Mouse (Mus musculus): ENCODE results near the gene Mettl8. TPM values are rescaled to one million over a fixed set of nuclear protein-coding genes. Genes with fewer than 3 reads are reported as not detected.

Gene Mettl8
- polyA plus RNA-seq, 1 experiment from 2014 or later, result 18.1 TPM

DNA sequence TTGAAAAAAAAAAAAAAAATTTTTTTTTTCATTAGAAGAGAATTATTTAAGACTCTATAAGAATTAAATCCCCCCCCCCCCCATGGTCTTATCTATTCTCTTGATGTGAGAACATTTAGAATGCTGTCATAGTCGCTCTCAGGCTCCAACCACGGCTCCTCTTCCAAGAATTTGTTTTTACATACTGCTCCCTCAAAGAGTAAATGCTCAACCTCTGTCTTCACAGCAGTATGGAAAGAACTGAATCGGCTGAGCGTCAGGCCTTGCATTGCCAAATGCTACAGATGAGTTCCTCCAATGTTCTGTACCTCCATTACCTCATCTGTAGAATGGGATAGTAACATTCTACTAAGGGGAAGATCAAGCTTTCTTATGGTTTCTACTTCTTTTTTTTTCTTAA is 16.2 kb upstream of the Mettl8 start:
- Histone ChIP-seq H3K4me2 (no peak overlapping the region), H3K27me3 (no peaks in the 10 kb centered on the region), H3K4me1 (no peaks in the 10 kb centered on the region), H3K4me3 (replicated peaks) (no peak overlapping the region), H3K9ac (no peak overlapping the region), H3K36me3 (replicated peaks) (peaks cover 7% of the 10 kb centered on the region), H3K27ac (no peak overlapping the region), H3K9me3 (no peaks in the 10 kb centered on the region)
- no peak for ATAC-seq (ENCODE audit: low FRiP score)
- WGBS, result 93% methylated on average over 4 of the region's 4 CpGs

DNA sequence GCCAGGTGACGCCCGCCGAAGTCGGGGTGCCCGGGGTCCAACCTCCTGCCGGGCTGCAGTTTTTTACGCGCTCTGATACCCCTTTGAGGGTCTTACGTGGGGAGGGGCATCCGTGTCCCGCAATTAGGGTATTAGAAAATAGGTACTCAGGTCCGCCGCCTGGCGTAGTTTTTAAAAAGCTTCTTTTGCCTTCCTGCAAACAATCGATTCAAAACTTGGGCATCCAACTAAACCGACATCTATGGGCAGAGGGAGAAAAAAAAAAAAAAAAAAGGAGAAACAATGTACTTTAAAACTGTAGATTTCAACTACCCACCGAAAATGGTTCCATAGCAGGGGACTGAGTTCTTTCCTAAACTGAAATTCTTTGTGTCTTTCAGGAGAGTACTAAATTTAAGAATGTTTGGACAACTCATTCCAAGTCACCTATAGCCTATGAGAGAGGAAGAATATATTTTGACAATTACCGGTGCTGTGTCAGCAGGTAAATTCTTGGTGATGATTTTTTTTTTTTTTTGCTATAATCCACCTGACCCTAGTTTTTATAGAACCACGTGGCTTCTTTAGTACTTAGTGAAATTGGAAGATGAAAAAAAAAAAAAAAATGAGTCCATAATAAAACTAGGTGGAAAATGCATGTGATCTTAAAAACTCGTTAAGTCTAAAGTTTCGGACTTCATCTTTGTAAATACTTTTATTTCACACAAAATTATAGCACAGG is 892 bp upstream of the Mettl8 start:
- Histone ChIP-seq H3K9ac (peak overlapping the region; percentile 71), H3K27me3 (no peaks in the 10 kb centered on the region), H3K9me3 (no peaks in the 10 kb centered on the region), H3K27ac (peak overlapping the region; percentile 93), H3K4me3 (replicated peaks) (peak overlapping the region; percentile 64), H3K4me1 (peaks cover 12% of the 10 kb centered on the region), H3K4me2 (peak overlapping the region; percentile 68), H3K36me3 (replicated peaks) (peaks cover 15% of the 10 kb centered on the region)
- 13% methylated on average over 21 of the region's 21 CpGs for WGBS
- no peak for ATAC-seq (ENCODE audit: low FRiP score)

- peaks cover 12% of the 10 kb centered on the region for H3K4me1 ChIP-seq
- 57% methylated on average over 9 of the region's 9 CpGs for WGBS
- H3K9ac ChIP-seq, result no peak overlapping the region; the same call in 1 of the 2 replicates
- ATAC-seq (ENCODE audit: low FRiP score), result no peak
- H3K4me3 ChIP-seq (replicated peaks), result peak overlapping the region; percentile 64
- H3K4me2 ChIP-seq, result peak overlapping the region; percentile 68
- H3K36me3 ChIP-seq (replicated peaks), result peaks cover 8% of the 10 kb centered on the region
- no peaks in the 10 kb centered on the region for H3K27me3 ChIP-seq
- H3K27ac ChIP-seq, result no peak overlapping the region
- H3K9me3 ChIP-seq, result no peaks in the 10 kb centered on the region
Measured at GRCm38 (mm10) chr2:71054716-71055115, 667 bp downstream of the Mettl8 start.

DNA sequence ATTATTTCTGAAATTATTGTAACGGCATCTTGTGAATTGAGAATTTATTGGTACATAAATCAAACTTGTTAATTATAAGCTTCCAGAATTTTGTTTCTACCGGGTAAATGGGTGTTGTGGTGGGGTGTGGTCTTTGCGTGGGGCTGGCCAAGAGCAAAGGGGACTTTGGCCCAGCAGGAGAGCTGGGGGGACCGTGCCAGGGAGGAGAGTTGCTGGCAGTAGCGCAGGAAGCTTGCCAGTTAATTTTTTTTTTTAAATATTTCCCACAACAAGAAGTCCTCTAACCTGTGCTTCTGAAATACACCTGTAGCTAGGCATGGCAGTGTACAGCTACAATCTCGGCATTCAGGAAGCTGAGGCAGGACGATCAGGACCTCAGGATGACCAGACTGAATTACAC is 4.9 kb downstream of the Mettl8 start:
- H3K36me3 ChIP-seq (replicated peaks), result no peaks in the 10 kb centered on the region
- H3K27me3 ChIP-seq, result no peaks in the 10 kb centered on the region
- no peak for ATAC-seq (ENCODE audit: low FRiP score)
- no peak overlapping the region for H3K9ac ChIP-seq
- WGBS, result 92% methylated on average over 7 of the region's 7 CpGs
- H3K4me1 ChIP-seq, result peaks cover 12% of the 10 kb centered on the region
- H3K9me3 ChIP-seq, result no peaks in the 10 kb centered on the region
- H3K4me2 ChIP-seq, result no peak overlapping the region
- H3K4me3 ChIP-seq (replicated peaks), result no peak overlapping the region
- no peak overlapping the region for H3K27ac ChIP-seq

DNA sequence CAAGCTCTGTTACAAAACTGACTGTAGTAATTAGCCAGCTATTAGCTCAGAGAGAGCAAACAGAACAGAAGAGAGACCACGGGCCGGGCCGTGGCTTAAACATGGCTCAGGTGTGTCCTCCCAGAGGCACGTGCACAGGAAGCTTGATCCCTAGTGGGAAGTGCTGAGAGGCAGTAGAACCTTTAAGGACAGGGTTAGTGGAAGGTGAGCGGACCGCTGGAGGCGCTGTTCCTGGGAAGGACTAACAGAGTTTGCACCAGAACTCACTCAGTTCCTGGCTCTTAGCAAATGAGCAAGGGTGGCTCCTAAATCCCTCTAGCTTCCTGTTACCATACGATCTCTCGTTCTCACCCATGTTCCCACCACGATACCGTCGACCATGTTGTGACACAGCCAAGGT is 6.5 kb downstream of the Mettl8 start:
- ATAC-seq (ENCODE audit: low FRiP score), result no peak

GRCm38 (mm10) chr2:71046751-71047320 is 8.5 kb downstream of the Mettl8 start:
- 86% methylated on average over 6 of the region's 6 CpGs for WGBS
- no peaks in the 10 kb centered on the region for H3K27me3 ChIP-seq
- no peak overlapping the region for H3K27ac ChIP-seq
- H3K4me1 ChIP-seq, result no peaks in the 10 kb centered on the region
- H3K4me2 ChIP-seq, result no peak overlapping the region
- no peaks in the 10 kb centered on the region for H3K9me3 ChIP-seq
- H3K36me3 ChIP-seq (replicated peaks), result no peaks in the 10 kb centered on the region
- no peak overlapping the region for H3K9ac ChIP-seq
- no peak for ATAC-seq (ENCODE audit: low FRiP score)
- H3K4me3 ChIP-seq (replicated peaks), result no peak overlapping the region

More for the DNA sequence above, 6.5 kb downstream of the Mettl8 start:
- Histone ChIP-seq H3K4me1 (peaks cover 2% of the 10 kb centered on the region; the same call in 1 of the 2 replicates), H3K36me3 (replicated peaks) (no peaks in the 10 kb centered on the region), H3K27ac (no peak overlapping the region), H3K9me3 (no peaks in the 10 kb centered on the region), H3K27me3 (no peaks in the 10 kb centered on the region), H3K4me3 (replicated peaks) (no peak overlapping the region), H3K9ac (no peak overlapping the region), H3K4me2 (no peak overlapping the region)
- WGBS, result 77% methylated on average over 12 of the region's 12 CpGs

- no peak for ATAC-seq (ENCODE audit: low FRiP score)
- Histone ChIP-seq H3K27me3 (no peaks in the 10 kb centered on the region), H3K4me1 (no peaks in the 10 kb centered on the region), H3K9me3 (no peaks in the 10 kb centered on the region), H3K36me3 (replicated peaks) (no peaks in the 10 kb centered on the region), H3K9ac (no peak overlapping the region), H3K27ac (no peak overlapping the region), H3K4me3 (replicated peaks) (no peak overlapping the region), H3K4me2 (no peak overlapping the region)
- 67% methylated on average over 6 of the region's 6 CpGs for WGBS
Measured at GRCm38 (mm10) chr2:71046151-71046550, 9.2 kb downstream of the Mettl8 start.

DNA sequence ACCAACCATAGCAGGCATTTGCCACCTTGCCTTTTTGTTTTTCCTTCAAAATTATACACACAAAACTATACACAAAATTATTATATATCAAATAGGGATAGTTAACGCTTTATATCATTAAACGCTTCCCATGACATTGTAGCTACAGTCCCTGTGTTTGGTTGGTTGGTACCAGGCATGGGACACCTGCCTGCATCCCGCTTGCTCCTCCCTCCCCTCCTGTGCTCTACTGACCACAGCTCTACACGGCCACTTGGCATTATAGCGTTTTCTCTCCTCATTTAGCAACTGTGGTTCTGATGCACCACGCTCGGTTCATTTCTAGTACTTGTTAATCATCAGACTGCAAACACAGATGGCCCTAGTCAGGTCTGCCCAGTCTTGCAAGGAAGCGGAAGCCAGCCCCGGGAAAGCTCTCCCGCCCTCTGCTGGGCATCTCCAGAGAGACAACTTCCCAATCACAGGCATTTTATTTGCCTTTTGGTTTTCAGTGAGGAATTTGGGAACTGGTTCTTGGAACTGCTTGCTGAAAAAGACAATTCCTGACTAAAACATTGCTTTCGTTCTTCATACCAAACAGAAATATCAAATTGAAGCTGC is 15.8 kb downstream of the Mettl8 start:
- H3K4me2 ChIP-seq, result no peak overlapping the region
- no peak overlapping the region for H3K9ac ChIP-seq
- H3K27ac ChIP-seq, result no peak overlapping the region
- no peaks in the 10 kb centered on the region for H3K9me3 ChIP-seq
- peaks cover 2% of the 10 kb centered on the region for H3K4me1 ChIP-seq
- H3K36me3 ChIP-seq (replicated peaks), result no peaks in the 10 kb centered on the region
- WGBS, result 50% methylated on average over 11 of the region's 11 CpGs
- no peak overlapping the region for H3K4me3 ChIP-seq (replicated peaks)
- 0 out of 2 replicates have a peak, but pooled peaks have one; percentile 46 for ATAC-seq (ENCODE audit: low FRiP score)
- no peaks in the 10 kb centered on the region for H3K27me3 ChIP-seq

DNA sequence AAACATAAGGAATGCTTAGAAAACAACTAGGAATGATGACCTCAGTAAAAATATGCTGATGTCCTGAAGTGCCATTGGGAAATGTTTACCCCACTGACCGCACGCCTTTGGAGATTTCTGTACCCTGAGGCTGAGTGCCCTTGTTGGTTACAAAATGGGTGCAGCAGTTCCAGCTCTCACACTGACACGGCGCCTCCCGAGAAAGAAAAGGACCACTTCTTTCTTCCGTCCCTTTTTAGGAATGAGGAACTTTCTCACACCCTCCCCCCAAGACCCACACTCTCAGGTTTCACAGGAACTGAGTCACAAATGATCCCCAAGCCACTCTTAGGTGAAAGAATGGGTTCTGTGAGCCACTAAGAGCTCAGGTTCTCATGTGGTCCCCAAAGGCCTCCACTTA is 17.9 kb downstream of the Mettl8 start:
- Histone ChIP-seq H3K4me3 (replicated peaks) (no peak overlapping the region), H3K27me3 (no peaks in the 10 kb centered on the region), H3K9me3 (no peaks in the 10 kb centered on the region), H3K4me2 (no peak overlapping the region), H3K27ac (no peak overlapping the region), H3K9ac (no peak overlapping the region), H3K36me3 (replicated peaks) (no peaks in the 10 kb centered on the region), H3K4me1 (peaks cover 18% of the 10 kb centered on the region)
- no peak for ATAC-seq (ENCODE audit: low FRiP score)
- WGBS, result 80% methylated on average over 6 of the region's 6 CpGs

- Histone ChIP-seq H3K27me3 (no peaks in the 10 kb centered on the region), H3K36me3 (replicated peaks) (no peaks in the 10 kb centered on the region), H3K4me2 (no peak overlapping the region), H3K4me3 (replicated peaks) (no peak overlapping the region), H3K27ac (peak overlapping the region; percentile 10), H3K9ac (no peak overlapping the region), H3K9me3 (no peaks in the 10 kb centered on the region), H3K4me1 (peaks cover 20% of the 10 kb centered on the region)
- ATAC-seq (ENCODE audit: low FRiP score), result peak; percentile 51; the same call in 1 of the 2 replicates
- 45% methylated on average over 8 of the region's 8 CpGs for WGBS
Measured at GRCm38 (mm10) chr2:71033987-71034386, 21.4 kb downstream of the Mettl8 start.

DNA sequence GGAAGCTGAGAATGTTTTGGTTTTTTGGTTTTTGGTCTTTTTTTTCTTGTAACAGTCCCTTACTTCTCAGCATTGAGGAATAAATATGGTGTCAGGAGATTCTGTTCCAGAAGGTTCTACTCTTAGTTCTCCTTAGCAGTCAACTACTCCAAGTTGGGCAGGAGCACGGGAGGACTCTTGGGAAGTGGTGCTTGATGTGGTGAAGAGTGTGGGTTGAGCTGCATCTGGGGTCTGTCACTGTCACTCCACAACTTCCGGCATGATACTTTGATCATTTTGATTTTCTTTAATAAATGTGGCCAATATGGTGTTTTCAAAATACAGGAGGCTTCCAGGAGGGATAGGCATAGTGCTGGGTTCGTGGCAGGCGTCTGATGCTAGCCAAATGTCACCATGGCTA is 22.4 kb downstream of the Mettl8 start:
- H3K4me1 ChIP-seq, result peaks cover 20% of the 10 kb centered on the region
- H3K9ac ChIP-seq, result no peak overlapping the region
- no peaks in the 10 kb centered on the region for H3K9me3 ChIP-seq
- H3K4me3 ChIP-seq (replicated peaks), result no peak overlapping the region
- no peak overlapping the region for H3K4me2 ChIP-seq
- H3K36me3 ChIP-seq (replicated peaks), result no peaks in the 10 kb centered on the region
- WGBS, result 93% methylated on average over 4 of the region's 4 CpGs
- no peak overlapping the region for H3K27ac ChIP-seq
- ATAC-seq (ENCODE audit: low FRiP score), result no peak
- no peaks in the 10 kb centered on the region for H3K27me3 ChIP-seq

DNA sequence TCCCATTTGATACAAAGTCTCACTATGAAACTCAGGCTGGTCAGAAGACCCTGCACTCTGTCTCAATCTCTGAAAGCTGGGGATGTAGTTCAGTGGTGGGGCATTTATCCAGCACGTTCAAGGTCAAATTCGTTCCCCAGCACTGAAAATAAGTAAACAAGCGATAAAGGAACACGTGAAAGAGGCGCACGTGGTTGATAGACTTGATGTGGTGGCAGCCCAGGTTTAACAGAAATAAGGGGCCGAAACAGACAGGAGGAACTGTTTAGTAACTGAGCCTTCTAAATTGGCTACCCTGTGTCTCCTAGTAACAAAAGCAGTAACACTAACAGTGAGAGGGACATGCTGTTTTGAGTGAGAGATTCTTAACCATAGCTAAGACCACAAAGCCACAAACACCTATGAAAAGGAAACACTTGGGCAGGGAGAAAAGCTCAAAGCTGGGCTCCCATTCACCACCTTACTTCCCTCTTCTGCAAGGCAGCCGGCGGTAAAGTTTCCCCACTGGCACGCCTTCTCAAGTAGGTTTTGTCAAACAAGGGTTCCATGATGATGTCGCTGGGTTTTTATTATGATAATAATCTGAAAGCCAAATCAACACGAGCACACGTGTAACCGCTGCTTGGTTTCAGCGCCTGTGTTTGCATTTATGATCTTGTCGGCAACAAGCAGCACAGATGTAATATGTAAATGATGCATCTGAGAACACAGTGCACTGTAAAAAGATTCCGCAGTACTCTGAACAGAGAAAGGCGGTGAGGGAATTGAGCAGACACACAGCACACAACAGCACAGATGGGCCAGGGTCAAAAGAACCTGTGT is 23.2 kb downstream of the Mettl8 start:
- peak; percentile 36; the same call in 1 of the 2 replicates for ATAC-seq (ENCODE audit: low FRiP score)

More for the DNA sequence above, 23.2 kb downstream of the Mettl8 start:
- no peak overlapping the region for H3K9ac ChIP-seq
- 64% methylated on average over 18 of the region's 18 CpGs for WGBS
- H3K4me3 ChIP-seq (replicated peaks), result no peak overlapping the region
- H3K27me3 ChIP-seq, result no peaks in the 10 kb centered on the region
- H3K27ac ChIP-seq, result peak overlapping the region; percentile 33; the same call in 1 of the 2 replicates
- no peaks in the 10 kb centered on the region for H3K36me3 ChIP-seq (replicated peaks)
- peaks cover 20% of the 10 kb centered on the region for H3K4me1 ChIP-seq
- H3K9me3 ChIP-seq, result no peaks in the 10 kb centered on the region
- H3K4me2 ChIP-seq, result no peak overlapping the region
